Mouse (Mus musculus): ENCODE results near the gene Sh3rf1.

- no peak for TF ChIP-seq CTCF (IDR thresholded peaks at IDR 0.05; ENCODE audit: borderline replicate concordance, insufficient read depth, low read depth, low read length)
- no peak for TF ChIP-seq POLR2A (IDR thresholded peaks at IDR 0.05; ENCODE audit: borderline replicate concordance, insufficient read depth, low read length)
Measured at GRCm38 (mm10) chr8:61385502-61386191, 162.0 kb downstream of the Sh3rf1 start.
